Mouse (Mus musculus): ENCODE measurements around the gene Cldnd2. TPM values are rescaled to one million over a fixed set of nuclear protein-coding genes. Genes with fewer than 3 reads are reported as not detected.

Cldnd2 gene
- polyA plus RNA-seq, 1 experiment: 279 TPM

DNA sequence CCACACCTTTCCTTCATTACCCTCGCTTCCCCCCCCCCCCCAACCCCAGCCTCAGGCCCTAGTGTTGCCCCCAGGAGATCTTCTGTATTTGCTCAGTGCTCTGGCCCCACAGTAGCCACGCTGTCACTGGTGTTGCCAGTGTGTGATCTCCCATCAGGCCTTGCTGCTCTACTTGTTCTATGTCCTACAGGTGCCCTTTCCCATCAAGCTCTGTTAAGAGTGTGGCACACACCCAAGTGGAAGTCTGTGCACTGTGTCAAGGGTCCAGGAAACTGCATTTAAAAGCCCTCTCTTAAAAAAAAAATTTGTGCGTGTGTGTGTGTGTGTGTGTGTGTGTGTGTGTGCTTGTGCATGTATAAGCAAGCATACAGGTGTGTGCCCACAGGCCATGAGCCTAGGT, 7.7 kb downstream of the Cldnd2 start:
- Histone ChIP-seq H3K27ac (ENCODE audit: control insufficient read depth, insufficient read depth, low read depth, low read length) (no peak overlapping the region), H3K4me1 (ENCODE audit: control insufficient read depth, insufficient read depth, low read length) (peaks cover 11% of the 10 kb centered on the region), H3K27me3 (ENCODE audit: control insufficient read depth, insufficient read depth, low read length) (no peaks in the 10 kb centered on the region), H3K4me3 (ENCODE audit: control insufficient read depth, low read depth, low read length) (no peak overlapping the region), H3K36me3 (ENCODE audit: control insufficient read depth, insufficient read depth, low read length) (no peaks in the 10 kb centered on the region)
- TF ChIP-seq POLR2A (IDR thresholded peaks at IDR 0.05; ENCODE audit: control insufficient read depth, low read depth, low read length) (no peak), CTCF (IDR thresholded peaks at IDR 0.05; ENCODE audit: control insufficient read depth, insufficient read depth, insufficient replicate concordance, low read depth, low read length) (no peak)

DNA sequence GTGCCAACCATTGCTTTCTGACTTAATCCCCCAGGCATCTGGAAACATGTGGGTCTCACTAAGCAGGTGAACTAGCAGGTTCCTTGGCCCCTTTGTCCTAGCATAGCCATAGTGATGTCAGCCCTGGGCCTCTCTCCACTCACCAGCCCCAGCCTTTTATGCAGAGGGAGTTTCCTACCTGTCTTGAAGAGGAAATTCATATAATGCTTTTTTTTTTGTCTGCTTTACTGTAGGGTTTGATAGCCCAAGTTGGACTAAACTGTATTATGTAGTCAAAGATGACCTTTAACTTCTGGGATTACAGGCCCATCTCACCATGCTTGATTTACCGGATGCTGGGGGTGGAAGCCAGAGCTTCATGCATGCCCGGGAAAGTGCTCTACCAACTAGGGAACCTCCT, 9.2 kb downstream of the Cldnd2 start:
- no peaks in the 10 kb centered on the region for H3K36me3 ChIP-seq (ENCODE audit: control insufficient read depth, insufficient read depth, low read length)
- no peak overlapping the region for H3K4me3 ChIP-seq (ENCODE audit: control insufficient read depth, low read depth, low read length)
- H3K27me3 ChIP-seq (ENCODE audit: control insufficient read depth, insufficient read depth, low read length): no peaks in the 10 kb centered on the region
- H3K27ac ChIP-seq (ENCODE audit: control insufficient read depth, insufficient read depth, low read depth, low read length): no peak overlapping the region
- TF ChIP-seq POLR2A (IDR thresholded peaks at IDR 0.05; ENCODE audit: control insufficient read depth, low read depth, low read length): no peak
- TF ChIP-seq CTCF (IDR thresholded peaks at IDR 0.05; ENCODE audit: control insufficient read depth, insufficient read depth, insufficient replicate concordance, low read depth, low read length): no peak
- H3K4me1 ChIP-seq (ENCODE audit: control insufficient read depth, insufficient read depth, low read length): peaks cover 2% of the 10 kb centered on the region; the same call in 1 of the 2 replicates

DNA sequence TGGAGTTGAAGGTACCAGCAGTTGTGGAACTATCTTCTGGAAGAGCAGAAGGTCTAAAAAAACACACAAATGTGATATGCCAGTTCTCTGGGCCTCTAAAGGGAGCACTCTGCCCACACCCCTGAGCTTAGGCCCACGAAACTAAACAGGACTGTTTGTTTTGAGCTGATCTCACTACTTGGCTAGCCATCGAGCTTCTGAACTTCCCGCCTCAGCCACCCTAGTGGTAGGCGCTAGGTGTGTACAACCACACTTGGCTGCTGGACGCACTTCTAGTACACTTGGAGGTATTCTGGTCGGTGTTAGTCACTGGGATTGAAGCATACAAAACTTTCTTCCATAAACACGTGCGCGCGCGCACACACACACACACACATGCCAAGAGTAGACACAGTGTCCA, 11.1 kb downstream of the Cldnd2 start:
- H3K27me3 ChIP-seq (ENCODE audit: control insufficient read depth, insufficient read depth, low read length): no peaks in the 10 kb centered on the region
- H3K27ac ChIP-seq (ENCODE audit: control insufficient read depth, insufficient read depth, low read depth, low read length): no peak overlapping the region
- no peaks in the 10 kb centered on the region for H3K36me3 ChIP-seq (ENCODE audit: control insufficient read depth, insufficient read depth, low read length)
- TF ChIP-seq POLR2A (IDR thresholded peaks at IDR 0.05; ENCODE audit: control insufficient read depth, low read depth, low read length): no peak
- no peak for TF ChIP-seq CTCF (IDR thresholded peaks at IDR 0.05; ENCODE audit: control insufficient read depth, insufficient read depth, insufficient replicate concordance, low read depth, low read length)
- no peaks in the 10 kb centered on the region for H3K4me1 ChIP-seq (ENCODE audit: control insufficient read depth, insufficient read depth, low read length)
- no peak overlapping the region for H3K4me3 ChIP-seq (ENCODE audit: control insufficient read depth, low read depth, low read length)

DNA sequence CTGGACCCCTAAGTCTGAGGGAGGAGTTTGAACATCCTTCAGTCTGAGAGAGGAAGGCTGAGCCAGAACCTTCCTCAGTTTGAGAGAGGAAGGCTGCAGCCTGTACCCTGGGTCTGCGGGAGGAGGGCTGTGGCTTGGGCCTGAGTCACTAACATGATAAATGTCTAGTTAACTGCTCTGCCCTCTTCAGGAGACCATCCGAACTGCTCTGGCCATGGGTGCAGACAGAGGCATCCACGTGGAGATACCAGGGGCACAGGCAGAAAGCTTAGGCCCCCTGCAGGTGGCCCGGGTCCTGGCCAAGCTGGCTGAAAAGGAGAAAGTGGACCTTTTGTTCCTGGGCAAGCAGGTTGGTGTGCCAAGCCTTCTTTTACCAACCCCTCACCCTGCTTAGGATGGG, 12.0 kb downstream of the Cldnd2 start:
- Histone ChIP-seq H3K36me3 (ENCODE audit: control insufficient read depth, insufficient read depth, low read length) (no peaks in the 10 kb centered on the region), H3K4me3 (ENCODE audit: control insufficient read depth, low read depth, low read length) (no peak overlapping the region), H3K27ac (ENCODE audit: control insufficient read depth, insufficient read depth, low read depth, low read length) (no peak overlapping the region), H3K4me1 (ENCODE audit: control insufficient read depth, insufficient read depth, low read length) (no peaks in the 10 kb centered on the region), H3K27me3 (ENCODE audit: control insufficient read depth, insufficient read depth, low read length) (no peaks in the 10 kb centered on the region)
- TF ChIP-seq POLR2A (IDR thresholded peaks at IDR 0.05; ENCODE audit: control insufficient read depth, low read depth, low read length) (no peak), CTCF (IDR thresholded peaks at IDR 0.05; ENCODE audit: control insufficient read depth, insufficient read depth, insufficient replicate concordance, low read depth, low read length) (no peak)

DNA sequence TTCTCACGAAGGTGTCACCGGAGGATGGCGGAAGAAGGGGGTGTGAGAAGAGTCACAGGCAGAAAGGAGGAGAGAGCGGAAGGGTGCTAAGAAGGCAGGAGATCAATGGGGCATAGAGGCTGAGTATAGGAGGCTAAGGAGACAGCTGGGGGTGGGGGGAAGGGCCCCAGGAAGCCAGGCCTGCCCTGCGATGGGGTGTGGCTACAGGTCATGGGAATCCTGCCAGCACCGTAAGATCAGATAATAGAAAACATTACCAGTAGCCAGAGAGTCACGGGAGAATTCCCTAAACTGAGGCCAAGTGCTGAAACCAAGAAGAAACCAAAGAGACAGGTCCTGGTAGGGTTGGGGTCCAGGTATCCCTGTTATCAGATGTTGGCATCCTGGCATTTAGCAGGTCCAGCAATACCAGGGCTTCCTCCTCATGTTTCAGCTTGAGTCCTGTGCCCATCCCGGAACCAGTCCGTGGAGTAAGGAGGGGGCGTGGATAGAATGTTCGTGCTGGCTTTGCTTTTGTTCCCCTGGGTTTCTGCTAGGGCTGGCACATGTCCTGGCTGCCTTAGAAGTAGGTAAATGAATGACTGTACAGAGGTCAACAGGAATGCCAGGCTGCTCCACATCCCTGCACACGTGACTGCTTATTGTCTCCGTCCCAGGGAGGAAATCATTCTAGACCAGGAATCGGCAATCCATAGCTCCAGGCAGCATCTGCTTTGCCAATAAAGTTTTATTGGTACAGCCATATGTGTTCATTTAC, 13.2 kb downstream of the Cldnd2 start:
- Histone ChIP-seq H3K36me3 (ENCODE audit: control insufficient read depth, insufficient read depth, low read length) (no peaks in the 10 kb centered on the region), H3K27ac (ENCODE audit: control insufficient read depth, insufficient read depth, low read depth, low read length) (no peak overlapping the region)
- TF ChIP-seq CTCF (IDR thresholded peaks at IDR 0.05; ENCODE audit: control insufficient read depth, insufficient read depth, insufficient replicate concordance, low read depth, low read length) (no peak), POLR2A (IDR thresholded peaks at IDR 0.05; ENCODE audit: control insufficient read depth, low read depth, low read length) (no peak)

DNA sequence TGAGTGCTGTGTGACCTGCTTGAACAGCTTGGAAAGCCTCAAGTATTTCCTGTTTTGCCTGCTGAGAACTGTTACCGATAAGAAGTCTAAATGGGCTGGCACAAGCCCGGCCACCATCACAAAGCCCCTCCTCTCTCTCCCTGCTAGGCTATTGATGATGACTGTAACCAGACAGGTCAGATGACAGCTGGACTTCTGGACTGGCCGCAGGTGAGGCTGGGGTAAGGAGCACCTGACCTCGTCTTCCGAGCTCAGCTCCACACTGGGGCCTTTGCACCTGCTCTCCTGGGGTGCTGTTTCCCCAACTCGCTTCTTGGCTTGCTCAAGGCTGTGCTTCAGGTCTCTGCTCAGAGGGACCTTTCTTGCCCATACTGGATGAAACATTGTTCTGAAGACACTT, 13.8 kb downstream of the Cldnd2 start:
- Histone ChIP-seq H3K4me1 (ENCODE audit: control insufficient read depth, insufficient read depth, low read length) (no peaks in the 10 kb centered on the region), H3K27ac (ENCODE audit: control insufficient read depth, insufficient read depth, low read depth, low read length) (no peak overlapping the region), H3K27me3 (ENCODE audit: control insufficient read depth, insufficient read depth, low read length) (no peaks in the 10 kb centered on the region), H3K4me3 (ENCODE audit: control insufficient read depth, low read depth, low read length) (no peak overlapping the region), H3K36me3 (ENCODE audit: control insufficient read depth, insufficient read depth, low read length) (no peaks in the 10 kb centered on the region)
- TF ChIP-seq POLR2A (IDR thresholded peaks at IDR 0.05; ENCODE audit: control insufficient read depth, low read depth, low read length): no peak
- TF ChIP-seq CTCF (IDR thresholded peaks at IDR 0.05; ENCODE audit: control insufficient read depth, insufficient read depth, insufficient replicate concordance, low read depth, low read length): no peak

More for the DNA sequence above, 13.2 kb downstream of the Cldnd2 start:
- Histone ChIP-seq H3K4me3 (ENCODE audit: control insufficient read depth, low read depth, low read length) (no peak overlapping the region), H3K27me3 (ENCODE audit: control insufficient read depth, insufficient read depth, low read length) (no peaks in the 10 kb centered on the region), H3K4me1 (ENCODE audit: control insufficient read depth, insufficient read depth, low read length) (no peaks in the 10 kb centered on the region)

DNA sequence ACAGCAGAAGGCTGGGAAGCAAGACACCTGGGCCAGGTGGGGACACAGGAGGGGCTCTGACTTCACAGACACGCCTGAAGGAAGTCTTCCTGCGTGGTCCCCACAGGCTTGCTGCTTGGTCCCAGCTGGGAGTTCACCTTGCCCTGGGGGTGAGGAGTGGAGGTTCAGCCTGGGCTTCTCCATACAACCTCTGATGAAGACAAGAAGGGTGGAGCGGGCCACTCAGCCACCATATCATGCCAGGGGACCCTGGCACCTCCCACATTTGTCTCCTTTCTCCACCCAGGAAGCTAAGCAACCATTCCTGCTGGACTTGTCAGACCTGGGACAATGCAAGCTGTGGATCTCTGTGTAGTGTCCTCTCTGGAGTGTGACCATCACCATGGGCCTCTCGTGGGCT, 22.3 kb downstream of the Cldnd2 start, which contains the start of gene Vsig10l:
Gene Vsig10l (plus strand): TSS at position 301 of the 400 bp plus-strand sequence.
- Histone ChIP-seq H3K4me3 (ENCODE audit: control insufficient read depth, low read depth, low read length) (no peak within 1 kb of the TSS), H3K27me3 (ENCODE audit: control insufficient read depth, insufficient read depth, low read length) (no peaks in the 10 kb centered on the region), H3K4me1 (ENCODE audit: control insufficient read depth, insufficient read depth, low read length) (peaks cover 16% of the 10 kb centered on the region), H3K27ac (ENCODE audit: control insufficient read depth, insufficient read depth, low read depth, low read length) (no peak within 1 kb of the TSS), H3K36me3 (ENCODE audit: control insufficient read depth, insufficient read depth, low read length) (no peaks in the 10 kb centered on the region)
- no peak for TF ChIP-seq POLR2A (IDR thresholded peaks at IDR 0.05; ENCODE audit: control insufficient read depth, low read depth, low read length)
- no peak for TF ChIP-seq CTCF (IDR thresholded peaks at IDR 0.05; ENCODE audit: control insufficient read depth, insufficient read depth, insufficient replicate concordance, low read depth, low read length)

Data from testis, adult 2 months (tissue).